Mouse (Mus musculus) stomach, embryonic 14.5 days (tissue): Measurements from ENCODE around the gene Myl7. TPM values are rescaled to one million over a fixed set of nuclear protein-coding genes. Genes with fewer than 3 reads are reported as not detected.

Experiments
- ATAC-seq: fragments of 200-750 bp; cut with Nextera tagmentation; 2 replicates; pipeline ENCODE4 v1.8.0; 2017; ENCODE audit warnings: low read depth, moderate TSS enrichment; ENCODE audit not compliant: insufficient number of reproducible peaks, insufficient read depth, low FRiP score
- H3K27ac ChIP-seq: fragments of 300-500 bp; sonication (generic); 2 replicates; pipeline ENCODE4 v1.5.1; 2014; ENCODE audit warnings: mild to moderate bottlenecking, low read length, moderate library complexity, mixed read lengths
- H3K27me3 ChIP-seq: fragments of 300-500 bp; sonication (generic); 2 replicates; pipeline ENCODE4 v1.6.1; 2014; ENCODE audit warnings: low read length, control low read depth, mixed read lengths; ENCODE audit not compliant: control insufficient read depth, insufficient read depth
- H3K36me3 ChIP-seq: fragments of 300-500 bp; sonication (generic); 2 replicates; pipeline ENCODE4 v1.6.1; 2014; ENCODE audit warnings: mild to moderate bottlenecking, control low read depth, low read length, moderate library complexity, mixed read lengths; ENCODE audit not compliant: control insufficient read depth, insufficient read depth
- H3K4me1 ChIP-seq: fragments of 300-500 bp; sonication (generic); 2 replicates; pipeline ENCODE4 v1.6.1; 2014; ENCODE audit warnings: low read length, control low read depth, mixed read lengths; ENCODE audit not compliant: control insufficient read depth, insufficient read depth
- H3K4me2 ChIP-seq: fragments of 300-500 bp; sonication (generic); replicated peaks from 2 replicates; pipeline ENCODE4 v1.6.1; 2014; ENCODE audit warnings: low read depth, low read length, control low read depth
- H3K4me3 ChIP-seq: fragments of 300-500 bp; sonication (generic); 2 replicates; pipeline ENCODE4 v1.5.1; 2014; ENCODE audit warnings: low read depth, low read length, control low read depth
- H3K9ac ChIP-seq: fragments of 300-500 bp; sonication (generic); replicated peaks from 2 replicates; pipeline ENCODE4 v1.6.1; 2014; ENCODE audit warnings: low read depth, mild to moderate bottlenecking, control low read depth, low read length, moderate library complexity, mixed read lengths
- H3K9me3 ChIP-seq: fragments of 300-500 bp; sonication (generic); 2 replicates; pipeline ENCODE4 v1.6.1; 2016; ENCODE audit warnings: low read depth, low read length, control low read depth; ENCODE audit not compliant: control insufficient read depth
- WGBS: fragments of 180-500 bp; shearing (Covaris S2); extraction: QIAGEN DNeasy Blood & Tissue Kit; methylation state at CpG from one replicate; pipeline ENCODE4 v1.1.7; 2014; 5-methylcytosine and 5-hydroxymethylcytosine counted together
- polyA plus RNA-seq: library from polyadenylated mRNA; unstranded; fragments of >200 nt; fragmentation: Nextera tagmentation; extraction: Ambion mirVana; gene quantifications from 2 replicates; pipeline ENCODE4 v1.2.1, GENCODE M21; 2014

Myl7 gene
- polyA plus RNA-seq, 1 experiment from 2014 or later = 4.9 TPM

DNA sequence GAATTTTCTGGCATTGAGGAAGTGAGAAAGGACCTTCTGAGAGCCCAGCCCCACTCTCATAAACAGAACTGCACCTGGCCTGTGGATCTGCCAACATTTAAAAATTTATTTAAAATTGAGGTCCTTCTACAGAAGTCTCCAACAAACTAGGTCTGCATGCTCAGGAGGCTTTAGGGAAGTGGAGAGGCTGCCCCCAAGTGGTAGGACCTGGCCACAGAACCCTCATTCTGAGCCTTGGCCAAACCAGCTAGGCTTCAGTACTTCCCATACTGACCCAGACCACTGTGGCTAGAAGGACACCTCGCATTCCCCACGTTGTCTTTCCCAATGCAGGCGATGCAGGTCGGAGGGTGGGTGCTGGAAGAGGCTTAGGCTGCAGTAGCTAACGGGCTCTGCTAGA, 14.1 kb upstream of the Myl7 start:
- H3K9ac ChIP-seq = no peak overlapping the region
- no peaks in the 10 kb centered on the region for H3K4me1 ChIP-seq
- H3K4me3 ChIP-seq = no peak overlapping the region
- H3K36me3 ChIP-seq = no peaks in the 10 kb centered on the region
- ATAC-seq = peak; percentile 60; the same call in 1 of the 2 replicates
- no peak overlapping the region for H3K4me2 ChIP-seq
- H3K9me3 ChIP-seq = no peaks in the 10 kb centered on the region
- H3K27ac ChIP-seq = no peak overlapping the region
- WGBS = 21% methylated on average over 5 of the region's 5 CpGs
- no peaks in the 10 kb centered on the region for H3K27me3 ChIP-seq

DNA sequence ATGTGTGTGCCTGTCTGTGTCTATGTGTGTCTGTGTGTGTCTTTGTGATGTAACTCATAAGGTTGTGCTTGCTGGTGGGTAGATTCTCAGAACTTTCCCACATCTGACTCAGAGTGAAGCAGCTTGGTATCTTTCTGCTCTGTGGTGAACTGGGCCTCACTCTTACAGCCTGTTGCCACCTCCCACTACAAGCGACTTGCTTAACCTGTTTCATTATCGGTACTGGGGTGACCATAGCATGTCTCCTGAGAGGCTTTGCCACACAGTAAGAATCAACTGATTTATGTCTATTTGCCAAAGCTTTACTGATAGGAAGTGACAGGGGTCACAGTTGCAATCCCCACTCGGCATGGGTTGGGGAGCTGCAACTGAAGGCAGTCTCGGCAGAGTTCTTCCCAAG, 10.1 kb upstream of the Myl7 start:
- peak; percentile 86 for ATAC-seq
- H3K27ac ChIP-seq = no peak overlapping the region; the same call in 1 of the 2 replicates
- no peak overlapping the region for H3K4me2 ChIP-seq

DNA sequence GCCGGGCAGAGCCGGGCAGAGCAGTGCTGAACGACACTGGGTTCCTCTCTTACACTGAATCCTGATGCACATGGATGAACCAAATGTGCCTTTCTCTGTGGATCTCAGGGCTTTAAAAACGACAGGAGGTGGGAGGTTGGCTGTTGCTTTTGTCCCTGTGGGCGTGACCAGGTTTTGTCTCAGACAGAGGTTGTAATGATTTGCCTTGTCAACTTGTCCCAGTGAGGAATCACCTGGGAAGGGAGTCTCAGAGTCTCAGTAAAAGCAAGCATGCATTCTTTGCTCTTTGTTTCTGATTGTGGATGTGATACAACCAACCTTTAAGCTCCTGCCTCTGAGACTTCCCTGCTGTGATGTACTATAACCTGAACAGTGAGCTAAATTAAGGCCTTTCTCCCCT, 8.5 kb upstream of the Myl7 start:
- ATAC-seq = no peak
- no peaks in the 10 kb centered on the region for H3K27me3 ChIP-seq
- H3K4me1 ChIP-seq = 0 out of 2 replicates have a peak, but pooled peaks cover 5% of the 10 kb centered on the region
- H3K9ac ChIP-seq = no peak overlapping the region
- H3K4me2 ChIP-seq = no peak overlapping the region
- no peaks in the 10 kb centered on the region for H3K9me3 ChIP-seq
- no peak overlapping the region for H3K27ac ChIP-seq
- H3K4me3 ChIP-seq = no peak overlapping the region
- H3K36me3 ChIP-seq = no peaks in the 10 kb centered on the region
- WGBS = 58% methylated on average over 5 of the region's 5 CpGs

More for the DNA sequence above, 10.1 kb upstream of the Myl7 start:
- no peaks in the 10 kb centered on the region for H3K4me1 ChIP-seq
- H3K36me3 ChIP-seq = no peaks in the 10 kb centered on the region
- no peak overlapping the region for H3K9ac ChIP-seq
- no peak overlapping the region for H3K4me3 ChIP-seq
- no peaks in the 10 kb centered on the region for H3K27me3 ChIP-seq
- H3K9me3 ChIP-seq = no peaks in the 10 kb centered on the region
- WGBS = 35% methylated on average over 4 of the region's 4 CpGs

DNA sequence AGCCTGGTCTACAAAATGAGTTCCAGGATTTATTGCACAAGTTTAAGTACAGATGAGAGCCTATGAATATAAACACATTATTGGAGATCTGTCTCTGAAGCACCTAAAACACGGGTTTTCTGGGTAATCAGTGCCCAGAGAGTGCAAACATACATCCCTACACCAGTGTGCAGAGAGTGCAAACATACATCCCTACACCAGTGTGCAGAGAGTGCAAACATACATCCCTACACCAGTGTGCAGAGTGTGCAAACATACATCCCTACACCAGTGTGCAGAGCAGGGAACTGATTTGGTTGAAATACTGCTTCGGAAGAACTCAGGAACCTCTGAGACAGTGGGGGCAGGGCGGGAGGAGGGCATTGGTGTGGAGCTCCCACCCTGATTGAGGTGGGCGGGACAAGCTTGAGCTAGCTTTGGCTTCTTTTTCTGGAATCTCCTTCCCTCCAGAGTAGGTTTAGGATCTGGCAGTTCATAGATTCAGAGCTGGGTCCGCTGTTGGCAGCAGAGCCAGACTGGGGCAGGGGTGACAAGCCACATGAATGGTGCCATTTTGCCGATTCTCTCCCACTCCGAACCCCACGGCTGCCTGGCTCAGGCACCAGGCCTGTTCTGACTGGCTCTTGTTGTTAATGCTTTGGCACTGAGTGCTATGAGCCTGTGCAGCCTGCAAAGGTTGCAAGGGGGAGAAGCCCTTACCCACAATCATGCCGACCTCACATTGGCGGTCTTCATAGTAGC, 7.4 kb upstream of the Myl7 start:
- ATAC-seq = no peak
- Histone ChIP-seq H3K4me2 (no peak overlapping the region), H3K9ac (no peak overlapping the region), H3K9me3 (no peaks in the 10 kb centered on the region), H3K4me3 (no peak overlapping the region), H3K27me3 (no peaks in the 10 kb centered on the region), H3K36me3 (no peaks in the 10 kb centered on the region), H3K27ac (no peak overlapping the region), H3K4me1 (peaks cover 12% of the 10 kb centered on the region; the same call in 1 of the 2 replicates)
- WGBS = 82% methylated on average over 10 of the region's 10 CpGs

DNA sequence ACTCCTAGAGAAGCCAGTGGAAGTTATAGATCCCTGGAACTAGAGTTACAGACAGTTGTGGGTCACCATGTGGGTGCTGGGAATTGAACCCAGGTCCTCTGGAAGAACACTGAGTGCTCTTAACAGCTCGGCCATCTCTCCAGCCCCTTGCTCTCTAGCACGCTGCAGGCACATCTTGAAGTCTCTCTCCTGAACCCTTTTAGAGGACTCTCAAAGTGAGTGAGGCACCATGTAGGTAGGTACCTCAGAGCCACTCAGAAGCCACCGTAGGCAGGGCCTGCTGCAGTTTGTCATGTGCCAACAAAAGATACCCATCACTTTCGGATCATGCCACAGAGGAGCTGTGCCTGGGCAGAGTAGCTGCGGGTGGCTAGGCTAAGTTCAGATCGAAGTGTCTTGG, 6.3 kb upstream of the Myl7 start:
- H3K36me3 ChIP-seq = no peaks in the 10 kb centered on the region
- H3K4me2 ChIP-seq = no peak overlapping the region
- ATAC-seq = no peak
- no peak overlapping the region for H3K27ac ChIP-seq
- no peaks in the 10 kb centered on the region for H3K27me3 ChIP-seq
- H3K4me1 ChIP-seq = peaks cover 12% of the 10 kb centered on the region; the same call in 1 of the 2 replicates
- WGBS = 94% methylated on average over 6 of the region's 6 CpGs
- no peaks in the 10 kb centered on the region for H3K9me3 ChIP-seq
- no peak overlapping the region for H3K9ac ChIP-seq
- H3K4me3 ChIP-seq = no peak overlapping the region

DNA sequence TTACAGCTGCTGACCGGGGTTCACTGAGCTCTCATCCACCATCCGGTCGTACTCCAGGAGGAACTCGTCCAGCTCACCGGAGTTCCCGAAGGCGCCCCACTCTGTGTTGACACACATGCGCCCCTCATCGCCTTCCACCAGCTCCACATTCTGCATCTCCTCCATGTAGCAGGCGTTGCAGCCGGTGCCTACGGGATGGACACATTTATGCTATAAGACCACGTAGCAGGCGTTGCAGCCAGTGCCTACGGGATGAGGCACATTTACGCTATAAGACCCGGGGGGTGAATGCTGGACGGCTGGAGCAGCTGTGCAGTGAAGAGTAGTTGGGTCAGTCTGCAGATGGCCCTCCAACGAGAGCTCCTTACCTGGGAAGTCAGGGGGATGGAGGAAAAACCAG, 5.8 kb upstream of the Myl7 start:
- no peak for ATAC-seq
- Histone ChIP-seq H3K27ac (no peak overlapping the region), H3K4me1 (peaks cover 12% of the 10 kb centered on the region; the same call in 1 of the 2 replicates), H3K9me3 (no peaks in the 10 kb centered on the region), H3K9ac (no peak overlapping the region), H3K36me3 (no peaks in the 10 kb centered on the region), H3K4me2 (no peak overlapping the region), H3K4me3 (no peak overlapping the region), H3K27me3 (no peaks in the 10 kb centered on the region)
- WGBS = 74% methylated on average over 19 of the region's 19 CpGs

DNA sequence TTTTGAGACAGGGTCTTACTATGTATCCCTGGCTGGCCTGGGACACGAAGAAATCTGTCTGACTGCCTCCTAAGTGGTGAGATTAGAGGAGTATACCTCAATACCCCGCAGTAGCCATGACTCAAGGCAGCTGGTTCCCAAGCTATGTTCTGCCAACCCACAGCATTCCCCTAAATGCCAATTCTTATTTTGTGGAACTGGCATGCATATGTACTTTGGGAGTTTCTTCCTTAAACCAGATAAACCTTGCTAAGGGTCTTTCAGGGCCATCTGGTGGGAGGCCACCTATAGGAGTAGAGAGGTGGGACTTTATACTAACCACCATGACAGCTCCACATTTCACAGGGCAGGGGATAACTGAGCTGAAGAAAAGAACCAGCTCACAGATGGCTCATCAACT, 5.3 kb upstream of the Myl7 start:
- Histone ChIP-seq H3K4me3 (no peak overlapping the region), H3K9ac (no peak overlapping the region), H3K27me3 (no peaks in the 10 kb centered on the region), H3K9me3 (no peaks in the 10 kb centered on the region), H3K27ac (no peak overlapping the region), H3K4me2 (no peak overlapping the region), H3K36me3 (no peaks in the 10 kb centered on the region), H3K4me1 (peaks cover 12% of the 10 kb centered on the region; the same call in 1 of the 2 replicates)
- no peak for ATAC-seq
- WGBS = 82% methylated on average over 2 of the region's 2 CpGs

DNA sequence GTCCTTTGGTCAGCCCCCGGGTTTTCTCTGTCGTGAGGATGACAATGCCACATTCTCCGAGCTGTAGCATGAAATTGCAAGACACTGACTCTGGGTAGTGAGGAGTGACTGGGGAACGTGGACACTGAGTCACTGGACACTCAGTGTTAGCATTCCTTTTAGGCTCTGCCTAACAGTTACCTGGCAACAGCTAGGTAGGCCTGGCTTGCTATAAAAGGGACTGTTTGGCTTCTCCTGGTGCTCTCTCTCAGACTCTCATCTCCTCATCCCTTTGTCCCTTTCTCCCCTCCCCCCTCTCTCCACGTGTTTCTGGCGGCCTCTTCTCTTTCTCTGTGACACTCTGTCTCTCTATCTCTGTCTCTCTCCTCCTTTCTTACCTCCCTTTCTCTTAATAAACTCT, 3.8 kb upstream of the Myl7 start:
- Histone ChIP-seq H3K36me3 (no peaks in the 10 kb centered on the region), H3K27me3 (no peaks in the 10 kb centered on the region), H3K9ac (peak overlapping the region; percentile 37), H3K9me3 (no peaks in the 10 kb centered on the region), H3K27ac (no peak overlapping the region; the same call in 1 of the 2 replicates), H3K4me3 (peak overlapping the region; percentile 33), H3K4me2 (peak overlapping the region; percentile 50), H3K4me1 (peaks cover 17% of the 10 kb centered on the region)
- peak; percentile 21; the same call in 1 of the 2 replicates for ATAC-seq
- 13% methylated on average over 6 of the region's 6 CpGs for WGBS
